Mouse (Mus musculus) heart, embryonic 14.5 days (tissue): ENCODE measurements around the gene Pik3c2g. TPM values are rescaled to one million over a fixed set of nuclear protein-coding genes. Genes with fewer than 3 reads are reported as not detected.

Source experiments
- ATAC-seq: fragments of 200-750 bp; cut with Nextera tagmentation; 2 replicates; pipeline ENCODE4 v1.8.0; 2017; ENCODE audit warnings: low read depth, moderate TSS enrichment; ENCODE audit not compliant: insufficient number of reproducible peaks, insufficient read depth, low FRiP score
- H3K27ac ChIP-seq, 2 experiments: fragments of 200-500 bp in 1 of 2; fragments of 300-500 bp in 1 of 2; sonication (generic) in 1 of 2; replicated peaks in 1 of 2; 2 replicates each; pipeline ENCODE4 v1.5.1; 2012 to 2014; ENCODE audit warnings: low read depth in 2 of 2, low read length in 2 of 2, control low read depth in 1 of 2, mild to moderate bottlenecking in 1 of 2, mixed read lengths in 1 of 2; ENCODE audit not compliant: control insufficient read depth in 1 of 2, insufficient read depth in 1 of 2
- H3K27me3 ChIP-seq: fragments of 300-500 bp; sonication (generic); 2 replicates; pipeline ENCODE4 v1.6.1; 2014; ENCODE audit warnings: mild to moderate bottlenecking, low read length, control low read depth; ENCODE audit not compliant: control insufficient read depth, insufficient read depth
- H3K36me3 ChIP-seq: fragments of 300-500 bp; sonication (generic); 2 replicates; pipeline ENCODE4 v1.6.1; 2014; ENCODE audit warnings: mild to moderate bottlenecking, control low read depth, low read length, mixed read lengths; ENCODE audit not compliant: control insufficient read depth, insufficient read depth
- H3K4me1 ChIP-seq, 2 experiments: fragments of 200-500 bp in 1 of 2; fragments of 300-500 bp in 1 of 2; sonication (generic) in 1 of 2; 2 replicates each; pipeline ENCODE4 v1.6.1; 2012 to 2014; ENCODE audit warnings: low read length in 2 of 2, control low read depth in 1 of 2, mixed read lengths in 1 of 2; ENCODE audit not compliant: control insufficient read depth in 2 of 2, insufficient read depth in 2 of 2
- H3K4me2 ChIP-seq: fragments of 300-500 bp; sonication (generic); 2 replicates; pipeline ENCODE4 v1.6.1; 2014; ENCODE audit warnings: mild to moderate bottlenecking, low read length
- H3K4me3 ChIP-seq, 2 experiments: fragments of 200-500 bp in 1 of 2; fragments of 300-500 bp in 1 of 2; sonication (generic) in 1 of 2; 2 replicates each; pipeline ENCODE4 v1.5.1; 2012 to 2014; ENCODE audit warnings: low read length in 2 of 2, mild to moderate bottlenecking in 2 of 2, control low read depth in 1 of 2, low read depth in 1 of 2, moderate library complexity in 1 of 2; ENCODE audit not compliant: control insufficient read depth in 1 of 2, insufficient read depth in 1 of 2
- H3K9ac ChIP-seq: fragments of 300-500 bp; sonication (generic); 2 replicates; pipeline ENCODE4 v1.6.1; 2014; ENCODE audit warnings: mild to moderate bottlenecking, low read length
- H3K9me3 ChIP-seq: fragments of 300-500 bp; sonication (generic); 2 replicates; pipeline ENCODE4 v1.6.1; 2016; ENCODE audit warnings: low read length, control low read depth; ENCODE audit not compliant: control insufficient read depth
- WGBS: fragments of 180-500 bp; shearing (Covaris S2); extraction: QIAGEN DNeasy Blood & Tissue Kit; methylation state at CpG from one replicate; pipeline ENCODE4 v1.1.7; 2014; 5-methylcytosine and 5-hydroxymethylcytosine counted together
- polyA plus RNA-seq: library from polyadenylated mRNA; unstranded; fragments of >200 nt; fragmentation: Nextera tagmentation; extraction: Ambion mirVana; gene quantifications from 2 replicates; pipeline ENCODE4 v1.2.1, GENCODE M21; 2014

Gene Pik3c2g
- polyA plus RNA-seq, 1 experiment from 2014 or later = 0.18 TPM

DNA sequence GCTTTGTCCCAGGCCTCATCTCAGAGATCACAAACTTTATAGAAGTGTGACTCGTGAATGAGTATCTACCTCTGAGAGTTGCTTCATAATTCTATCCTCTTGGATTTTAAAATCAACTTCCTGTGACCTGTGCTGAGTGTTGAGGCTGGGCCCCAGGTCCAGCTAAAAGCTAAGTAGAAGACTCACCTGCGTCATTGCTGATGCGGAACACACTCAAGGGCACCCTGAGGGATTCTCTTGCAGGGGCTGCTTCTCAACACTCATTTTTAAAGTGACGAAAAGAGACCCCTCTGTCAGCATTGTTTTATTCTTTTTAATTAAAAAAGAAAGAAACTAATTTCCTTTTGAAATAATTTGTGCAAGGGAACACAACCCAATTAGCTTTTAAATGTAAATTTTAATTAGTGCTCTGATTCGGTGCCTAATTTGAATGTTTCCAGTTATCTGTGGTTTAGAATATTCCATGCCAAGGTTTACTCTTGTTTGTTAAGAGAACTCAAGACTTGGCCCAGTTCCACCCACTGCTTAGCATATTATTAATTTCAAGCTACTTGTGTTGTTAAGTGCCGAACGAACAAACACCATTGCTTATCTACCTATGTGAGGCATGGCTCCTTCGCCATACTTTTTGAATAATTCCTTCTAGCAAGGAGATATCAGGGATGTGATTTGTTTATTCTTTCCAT lies 212.7 kb downstream of the Pik3c2g start:
- Histone ChIP-seq H3K4me2 (no peak overlapping the region), H3K27ac (no peak overlapping the region), H3K36me3 (no peaks in the 10 kb centered on the region), H3K4me1 (no peaks in the 10 kb centered on the region), H3K9ac (no peak overlapping the region), H3K27me3 (no peaks in the 10 kb centered on the region), H3K4me3 (no peak overlapping the region), H3K9me3 (no peaks in the 10 kb centered on the region)
- WGBS = 85% methylated on average over 8 of the region's 8 CpGs
- ATAC-seq = no peak

GRCm38 (mm10) chr6:139821916-139822315 lies 234.9 kb downstream of the Pik3c2g start:
- no peak overlapping the region for H3K4me2 ChIP-seq
- no peak overlapping the region for H3K9ac ChIP-seq
- H3K36me3 ChIP-seq = no peaks in the 10 kb centered on the region
- H3K27ac ChIP-seq = no peak overlapping the region
- no peaks in the 10 kb centered on the region for H3K4me1 ChIP-seq
- no peak overlapping the region for H3K4me3 ChIP-seq
- ATAC-seq = no peak
- 81% methylated on average over 8 of the region's 8 CpGs for WGBS
- no peaks in the 10 kb centered on the region for H3K27me3 ChIP-seq
- no peaks in the 10 kb centered on the region for H3K9me3 ChIP-seq

DNA sequence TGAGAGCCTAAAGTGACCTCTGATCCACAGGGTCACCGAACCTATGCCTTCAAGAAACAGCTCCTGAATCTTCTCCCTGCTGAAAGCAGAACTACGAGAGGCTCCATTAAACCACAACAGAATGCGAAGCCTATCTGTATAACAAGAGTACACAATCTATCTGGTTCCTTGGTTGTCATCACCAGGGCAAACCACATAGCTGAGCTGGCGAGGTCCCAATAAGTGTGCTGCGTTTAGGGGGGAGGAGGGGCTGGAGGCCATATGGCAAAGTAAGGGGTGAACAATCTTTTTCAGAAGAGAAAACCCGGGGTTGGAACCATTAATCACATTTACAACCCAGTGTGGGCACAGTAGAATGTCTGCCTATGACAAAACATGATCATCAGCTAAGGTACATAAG lies 251.2 kb downstream of the Pik3c2g start:
- H3K36me3 ChIP-seq = no peaks in the 10 kb centered on the region
- H3K9ac ChIP-seq = no peak overlapping the region
- 48% methylated on average over 6 of the region's 6 CpGs for WGBS
- no peaks in the 10 kb centered on the region for H3K4me1 ChIP-seq
- H3K27ac ChIP-seq = no peak overlapping the region
- ATAC-seq = no peak
- H3K4me2 ChIP-seq = no peak overlapping the region
- H3K27me3 ChIP-seq = no peaks in the 10 kb centered on the region
- no peaks in the 10 kb centered on the region for H3K9me3 ChIP-seq
- H3K4me3 ChIP-seq = no peak overlapping the region

GRCm38 (mm10) chr6:139838713-139839112 lies 251.7 kb downstream of the Pik3c2g start:
- 85% methylated on average over 3 of the region's 3 CpGs for WGBS
- H3K27ac ChIP-seq = no peak overlapping the region
- H3K9me3 ChIP-seq = no peaks in the 10 kb centered on the region

GRCm38 (mm10) chr6:139839907-139840306 lies 252.9 kb downstream of the Pik3c2g start:
- WGBS = 85% methylated on average over 7 of the region's 7 CpGs
- Histone ChIP-seq H3K27me3 (no peaks in the 10 kb centered on the region), H3K4me3 (no peak overlapping the region), H3K9me3 (no peaks in the 10 kb centered on the region), H3K36me3 (no peaks in the 10 kb centered on the region), H3K9ac (no peak overlapping the region), H3K4me2 (no peak overlapping the region), H3K27ac (no peak overlapping the region), H3K4me1 (no peaks in the 10 kb centered on the region)
- ATAC-seq = no peak

More at GRCm38 (mm10) chr6:139838713-139839112, 251.7 kb downstream of the Pik3c2g start:
- no peak overlapping the region for H3K4me3 ChIP-seq
- H3K27me3 ChIP-seq = no peaks in the 10 kb centered on the region
- no peaks in the 10 kb centered on the region for H3K36me3 ChIP-seq
- H3K4me2 ChIP-seq = no peak overlapping the region
- no peaks in the 10 kb centered on the region for H3K4me1 ChIP-seq
- H3K9ac ChIP-seq = no peak overlapping the region
- ATAC-seq = no peak

- Histone ChIP-seq H3K36me3 (no peaks in the 10 kb centered on the region), H3K9me3 (no peaks in the 10 kb centered on the region), H3K27ac (no peak overlapping the region), H3K27me3 (no peaks in the 10 kb centered on the region), H3K4me1 (no peaks in the 10 kb centered on the region), H3K4me3 (no peak overlapping the region), H3K4me2 (no peak overlapping the region), H3K9ac (no peak overlapping the region)
- no peak for ATAC-seq
- 90% methylated on average over 8 of the region's 8 CpGs for WGBS
Measured at GRCm38 (mm10) chr6:139841272-139841671, 254.3 kb downstream of the Pik3c2g start.

DNA sequence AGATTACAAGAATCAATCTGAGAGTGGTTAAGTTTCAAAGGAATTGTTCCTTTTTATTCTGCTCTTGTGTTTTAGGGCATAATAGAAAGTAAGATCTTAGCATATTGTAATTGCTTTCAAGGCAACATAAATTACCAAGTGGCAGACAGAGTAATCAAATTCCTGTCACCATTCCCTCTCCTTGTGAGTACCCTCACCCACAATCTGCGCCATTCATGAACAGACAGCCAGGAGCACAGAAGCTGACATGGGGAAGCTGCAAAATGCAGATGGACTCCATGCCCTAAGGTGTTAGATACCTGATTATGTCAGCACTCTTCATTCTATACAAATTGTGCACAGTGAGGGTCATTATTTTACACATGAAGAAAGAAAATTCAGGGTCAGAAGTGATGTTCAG lies 255.6 kb downstream of the Pik3c2g start:
- no peak overlapping the region for H3K4me2 ChIP-seq
- H3K4me3 ChIP-seq = no peak overlapping the region
- ATAC-seq = no peak
- H3K9me3 ChIP-seq = no peaks in the 10 kb centered on the region
- no peaks in the 10 kb centered on the region for H3K4me1 ChIP-seq
- H3K27me3 ChIP-seq = no peaks in the 10 kb centered on the region
- H3K9ac ChIP-seq = no peak overlapping the region
- H3K36me3 ChIP-seq = no peaks in the 10 kb centered on the region
- 94% methylated on average over 1 of the region's 1 CpGs for WGBS
- H3K27ac ChIP-seq = no peak overlapping the region

GRCm38 (mm10) chr6:139843531-139843930 lies 256.5 kb downstream of the Pik3c2g start:
- H3K9me3 ChIP-seq = no peaks in the 10 kb centered on the region
- H3K9ac ChIP-seq = no peak overlapping the region
- H3K4me3 ChIP-seq = no peak overlapping the region
- H3K4me1 ChIP-seq = no peaks in the 10 kb centered on the region
- H3K4me2 ChIP-seq = no peak overlapping the region
- no peaks in the 10 kb centered on the region for H3K27me3 ChIP-seq
- no peaks in the 10 kb centered on the region for H3K36me3 ChIP-seq
- ATAC-seq = no peak
- 68% methylated on average over 4 of the region's 4 CpGs for WGBS
- H3K27ac ChIP-seq = no peak overlapping the region
